Mouse (Mus musculus) gonadal fat pad, adult 2 months (tissue): ENCODE measurements at regions not wholly inside any gene's neighbourhood (a gene's known extent, or its start where the extent isn't known, plus 50 kb on each side); places are given as distances from the start of the nearest gene placed in this dataset.

ENCODE experiments used
- DNase-seq: peaks from one replicate; pipeline ENCODE4 v3.0.0-alpha.2; 2012; ENCODE audit warnings: low read depth

DNA sequence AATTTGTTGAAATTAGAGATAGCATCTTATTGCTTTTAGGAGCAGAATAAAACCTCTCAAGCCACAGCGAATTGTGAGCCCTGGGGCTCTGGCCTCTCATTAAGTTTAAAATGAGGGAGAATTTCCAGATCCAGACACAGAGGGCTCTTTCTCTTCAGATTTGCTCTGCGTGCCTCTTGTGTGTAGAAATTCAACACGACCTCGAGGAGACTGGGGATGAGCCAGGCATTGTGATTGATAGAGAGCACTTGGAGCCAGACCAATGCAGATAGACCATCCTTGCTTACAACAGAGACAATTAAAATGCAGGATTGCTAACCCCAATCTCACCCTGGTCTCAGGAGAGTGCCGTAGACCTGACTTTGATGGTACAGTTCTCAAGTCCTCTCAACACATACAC is 121.9 kb upstream of the Gas1 start:
- DNase-seq, result no peak

DNA sequence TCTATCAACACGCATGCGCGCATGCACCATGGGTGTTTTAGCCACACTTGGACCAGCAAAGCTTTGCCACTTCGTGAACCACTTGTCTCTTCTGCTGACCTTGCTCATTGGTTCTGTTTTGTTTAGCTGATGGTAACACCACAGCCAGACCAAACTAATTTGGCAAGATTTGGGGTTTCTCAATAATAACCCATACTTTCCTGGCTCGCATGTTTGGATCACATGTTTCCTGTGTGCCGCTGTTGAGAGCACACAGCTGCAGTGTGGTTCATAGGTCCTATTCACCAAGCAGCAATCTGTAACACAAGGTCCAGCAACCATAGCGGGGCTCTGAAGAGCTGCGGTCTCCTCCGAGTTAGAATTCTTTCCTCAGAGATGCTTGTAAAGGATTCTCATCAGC is 126.4 kb upstream of the Gas1 start:
- DNase-seq, result no peak

DNA sequence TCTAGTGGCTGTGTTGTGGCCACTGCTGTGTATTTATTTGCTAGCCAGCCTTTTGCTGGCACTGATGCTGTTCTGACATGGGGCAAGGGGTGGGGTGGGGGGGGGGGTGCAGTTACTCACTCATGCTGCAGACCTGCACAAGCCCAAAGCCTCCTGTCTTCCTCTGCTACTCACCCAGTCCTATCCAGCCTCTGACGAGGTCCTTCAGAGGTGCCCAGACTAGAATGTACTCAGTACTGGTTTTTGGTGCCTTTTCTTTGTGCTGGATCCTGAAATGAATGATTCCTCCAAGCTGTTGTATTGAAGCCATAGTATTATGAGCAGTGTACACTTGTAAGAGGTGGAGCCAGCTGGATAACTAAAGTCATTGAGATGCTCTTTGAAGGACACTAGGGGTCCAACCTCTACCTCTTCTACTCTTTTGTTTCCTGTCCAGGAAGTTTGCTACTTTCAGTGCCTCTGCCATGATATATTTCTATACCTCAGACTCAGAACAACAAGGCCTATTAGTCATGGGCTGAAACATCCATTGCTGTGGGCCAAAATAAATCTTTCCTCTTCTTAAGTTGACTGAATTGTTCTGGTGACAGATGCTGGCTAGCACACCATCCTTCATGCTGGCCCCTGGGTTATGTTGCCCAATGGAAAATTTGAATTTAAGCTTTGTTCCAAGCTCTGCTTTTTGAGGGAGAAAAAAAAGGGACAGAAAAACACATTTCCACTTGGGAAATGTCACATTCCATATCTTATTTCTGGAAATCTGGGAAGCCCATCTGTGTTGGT is 128.1 kb upstream of the Gas1 start:
- DNase-seq, result no peak

DNA sequence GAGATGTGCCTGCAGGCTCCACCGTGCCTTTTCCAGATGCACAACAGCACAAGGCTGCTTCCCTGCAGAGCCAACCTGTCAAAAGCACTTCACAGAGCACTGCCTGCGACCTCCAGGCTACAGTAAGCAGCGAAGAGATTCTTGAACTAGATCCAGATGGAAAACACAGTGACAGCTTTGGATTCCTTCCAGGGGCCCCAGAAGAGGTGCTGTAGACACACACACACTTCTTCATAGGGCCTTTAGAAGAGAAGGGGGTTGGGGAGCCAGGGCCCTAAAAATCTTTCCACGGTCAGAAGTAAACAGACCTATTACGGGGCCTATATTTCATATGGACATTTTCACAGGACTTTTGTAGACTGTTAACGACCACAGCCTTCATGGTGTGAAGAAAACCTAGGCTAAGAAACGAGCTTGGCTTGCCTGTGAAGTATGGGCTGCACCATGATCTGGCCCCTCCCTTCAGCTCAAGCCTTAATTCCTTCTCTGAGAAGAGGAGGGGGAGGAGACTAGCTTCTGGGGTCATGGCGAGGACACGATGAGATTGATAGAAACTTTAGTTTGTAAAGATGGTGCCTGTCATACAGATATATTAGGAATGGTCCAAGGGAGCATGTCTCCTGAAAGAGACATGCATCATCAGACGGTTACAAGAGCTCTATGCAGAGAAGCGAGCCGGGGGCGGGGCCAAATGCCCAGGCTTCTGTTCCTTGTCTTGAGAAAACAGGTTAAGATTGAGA is 131.1 kb upstream of the Gas1 start:
- no peak for DNase-seq

GRCm38 (mm10) chr13:60309482-60309881 is 132.3 kb upstream of the Gas1 start:
- no peak for DNase-seq

DNA sequence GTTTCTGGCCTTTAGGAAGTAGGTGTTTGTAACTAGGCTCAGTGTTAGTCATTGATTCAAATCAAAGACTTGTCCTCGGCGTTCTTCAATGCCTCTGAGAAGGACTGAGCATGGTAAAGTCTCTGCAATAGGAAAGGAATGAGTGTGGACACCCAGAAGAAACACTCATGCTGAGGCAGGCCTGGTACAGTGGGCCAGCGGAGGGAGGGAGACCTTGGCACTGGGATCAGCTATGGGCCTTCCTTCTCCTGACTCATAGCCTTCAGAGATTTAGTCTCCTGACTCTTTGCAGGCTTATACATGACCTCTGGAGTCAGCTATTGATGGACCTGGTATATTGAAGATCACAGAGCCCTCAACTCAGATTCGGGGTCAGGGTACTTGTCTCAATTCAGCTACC is 132.8 kb upstream of the Gas1 start:
- DNase-seq, result no peak

DNA sequence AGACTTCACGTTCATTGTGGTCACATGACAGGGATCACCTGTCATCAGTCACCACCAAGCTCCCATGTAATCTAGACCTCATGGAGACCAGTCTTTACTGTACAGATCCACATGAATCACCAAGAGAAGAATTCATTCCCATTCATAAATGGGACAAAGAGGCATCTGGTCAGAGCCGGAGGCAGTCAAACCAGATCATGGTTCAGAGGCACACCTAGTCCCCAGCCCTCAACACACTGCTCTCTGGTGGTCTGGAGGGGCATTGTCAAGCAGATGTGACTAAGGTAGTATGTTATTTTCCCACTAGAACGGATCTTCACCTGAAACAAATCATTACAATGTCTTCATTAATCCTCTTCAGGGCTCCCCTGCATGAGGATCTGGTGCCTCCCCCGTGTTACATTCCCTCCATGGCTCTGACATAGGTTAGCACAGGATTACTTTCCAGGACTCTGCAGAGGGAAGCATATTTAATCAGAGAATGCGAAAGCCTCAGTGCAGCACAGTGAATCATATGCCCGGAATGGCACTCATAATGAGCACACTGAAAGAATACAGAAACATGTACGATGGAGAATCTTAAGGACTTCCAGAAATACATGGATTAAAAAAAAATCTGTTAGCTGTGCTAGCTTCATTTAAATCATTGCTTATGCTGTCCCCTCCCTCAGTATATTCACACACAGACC is 135.4 kb upstream of the Gas1 start:
- no peak for DNase-seq

DNA sequence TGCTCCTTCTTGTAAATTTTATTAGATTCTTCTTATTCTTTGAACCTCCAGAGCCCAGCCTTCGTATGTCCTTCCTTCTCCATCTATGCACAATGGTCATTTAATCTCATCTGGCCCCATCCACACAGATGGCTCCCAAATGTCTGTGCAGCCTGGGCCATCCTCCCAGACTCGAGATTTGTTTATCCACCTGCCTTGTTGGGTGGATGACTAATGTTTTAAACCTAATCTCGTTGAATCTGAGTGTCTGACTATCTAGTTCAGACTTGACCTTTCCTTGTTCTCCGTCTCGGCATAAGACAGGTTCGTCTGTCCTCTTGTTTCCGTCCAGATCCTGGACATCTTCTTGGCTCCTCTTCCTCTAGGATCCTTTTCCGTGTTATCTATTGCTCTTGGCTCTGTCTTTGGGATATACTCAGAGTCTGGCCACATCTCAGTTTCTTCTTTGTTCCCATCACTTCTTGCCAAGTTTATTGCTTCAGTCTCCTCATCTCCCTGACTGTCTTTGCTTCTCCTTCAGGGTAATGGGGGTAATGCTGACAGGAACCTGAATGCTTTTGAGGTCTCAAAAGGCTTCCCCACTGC is 141.4 kb upstream of the Gas1 start:
- no peak for DNase-seq

DNA sequence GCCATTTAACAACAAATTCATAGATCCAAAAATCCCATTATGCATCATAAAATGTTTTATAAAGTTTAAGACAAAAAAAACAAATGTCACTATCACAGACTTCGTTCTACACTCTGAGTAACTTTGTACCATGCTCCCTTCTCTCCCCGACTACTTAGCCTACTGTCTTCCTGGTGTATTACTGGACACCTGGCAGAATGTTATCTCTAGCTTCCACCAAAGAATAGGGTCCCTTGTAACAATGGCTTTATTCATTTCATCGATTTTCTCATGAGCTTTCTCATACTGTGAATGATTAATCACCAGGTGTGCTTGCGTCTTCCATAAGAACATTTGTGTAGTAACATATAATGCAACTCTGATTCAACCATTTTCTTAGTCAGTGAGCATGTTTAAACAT is 142.1 kb upstream of the Gas1 start:
- no peak for DNase-seq

GRCm38 (mm10) chr13:60319861-60320602 is 142.9 kb upstream of the Gas1 start:
- no peak for DNase-seq

GRCm38 (mm10) chr13:60322579-60322978 is 145.4 kb upstream of the Gas1 start:
- DNase-seq, result no peak

DNA sequence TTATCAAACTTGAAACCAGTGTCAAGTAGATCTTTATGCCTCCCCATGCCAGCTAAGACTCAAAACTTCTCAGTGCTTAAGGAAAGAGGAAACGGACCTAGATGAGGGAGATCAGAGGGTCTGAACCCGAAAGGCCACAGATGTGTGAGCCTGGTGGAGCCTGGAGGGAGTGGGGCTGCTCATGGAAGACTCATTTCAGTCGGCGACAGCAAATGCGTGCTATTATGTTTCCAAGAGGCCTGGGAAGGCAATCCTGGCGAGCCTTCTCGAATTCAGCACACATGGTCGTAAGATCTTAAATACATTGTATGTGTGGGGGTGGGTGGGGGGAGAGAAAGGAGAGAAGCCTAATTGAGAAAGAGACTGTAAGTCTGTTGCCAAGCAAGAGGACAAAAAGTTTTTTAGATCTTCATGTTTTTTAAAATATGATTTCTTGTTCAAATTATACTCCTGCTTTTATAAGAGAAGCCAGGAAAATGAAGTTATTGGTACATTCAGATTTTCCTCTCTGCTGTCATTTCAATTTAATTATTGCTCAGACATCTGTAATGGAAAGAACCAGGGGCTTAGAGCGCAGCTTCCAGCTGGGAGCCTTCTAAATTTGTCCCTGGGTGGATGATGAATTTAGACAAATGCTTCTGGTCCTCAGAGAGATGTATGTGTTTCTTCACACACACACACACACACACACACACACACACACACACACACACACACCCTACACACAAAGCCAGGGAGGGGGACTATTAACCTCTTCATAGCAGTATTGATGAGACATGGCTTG is 153.5 kb upstream of the Gas1 start:
- no peak for DNase-seq

- no peak for DNase-seq
Measured at GRCm38 (mm10) chr13:60336196-60336595, 159.0 kb upstream of the Gas1 start.

DNA sequence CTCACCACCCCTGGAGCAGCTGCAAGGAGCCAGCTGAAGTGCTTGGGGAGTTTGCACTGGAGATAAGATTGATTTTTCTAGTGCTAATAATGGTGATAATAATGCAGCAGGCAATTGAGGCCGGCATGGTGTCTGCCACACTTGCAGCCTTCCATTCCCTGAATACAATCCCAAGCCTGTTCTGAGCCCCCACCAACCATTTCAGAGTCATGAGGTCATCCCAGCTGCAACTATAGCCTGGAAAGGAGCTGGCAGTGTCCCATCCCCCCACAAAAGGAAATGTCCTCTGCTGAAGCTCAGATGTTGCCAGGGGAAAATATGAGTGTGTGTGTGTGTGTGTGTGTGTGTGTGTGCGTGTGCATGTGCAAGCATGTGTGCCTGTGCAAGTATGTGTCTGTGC is 160.2 kb upstream of the Gas1 start:
- DNase-seq, result no peak

DNA sequence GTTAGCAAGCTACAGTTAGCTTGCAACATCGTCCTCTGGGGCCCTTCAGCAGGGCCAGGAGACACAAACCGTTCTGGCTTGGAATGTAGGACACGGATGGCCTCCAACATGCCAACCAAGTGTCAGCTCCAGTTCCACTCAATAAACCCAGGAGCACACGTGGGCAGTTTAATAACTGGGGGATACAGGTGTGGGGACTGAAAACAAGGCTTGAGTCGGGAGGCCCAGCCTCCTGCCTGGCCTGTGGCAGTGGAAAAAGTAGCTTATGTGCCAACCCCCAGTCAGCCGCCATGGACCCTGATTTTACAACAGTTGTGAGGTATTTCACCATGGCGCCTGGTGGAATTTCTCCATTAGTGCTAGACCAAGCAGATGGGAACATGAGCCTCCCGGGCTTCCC is 160.9 kb upstream of the Gas1 start:
- no peak for DNase-seq

DNA sequence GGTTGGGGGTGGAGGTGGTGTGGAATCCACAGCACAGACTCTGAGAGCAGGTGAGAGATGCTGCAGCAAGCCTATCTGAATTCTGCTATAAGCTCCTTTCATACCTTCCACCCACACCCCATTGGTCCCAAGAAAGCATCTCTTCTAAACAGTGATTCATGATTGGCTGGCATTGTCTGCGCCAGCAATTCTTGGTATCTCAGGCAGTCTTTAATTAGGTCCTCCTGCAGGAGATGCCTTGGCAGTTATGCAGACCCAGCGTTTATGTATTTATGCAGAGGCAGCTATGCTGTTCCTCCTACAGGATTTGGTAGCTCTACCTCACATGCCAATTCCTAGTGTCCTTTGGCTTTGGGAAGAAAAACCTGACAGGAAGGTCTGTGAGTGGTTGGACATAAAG is 162.9 kb upstream of the Gas1 start:
- DNase-seq, result no peak

DNA sequence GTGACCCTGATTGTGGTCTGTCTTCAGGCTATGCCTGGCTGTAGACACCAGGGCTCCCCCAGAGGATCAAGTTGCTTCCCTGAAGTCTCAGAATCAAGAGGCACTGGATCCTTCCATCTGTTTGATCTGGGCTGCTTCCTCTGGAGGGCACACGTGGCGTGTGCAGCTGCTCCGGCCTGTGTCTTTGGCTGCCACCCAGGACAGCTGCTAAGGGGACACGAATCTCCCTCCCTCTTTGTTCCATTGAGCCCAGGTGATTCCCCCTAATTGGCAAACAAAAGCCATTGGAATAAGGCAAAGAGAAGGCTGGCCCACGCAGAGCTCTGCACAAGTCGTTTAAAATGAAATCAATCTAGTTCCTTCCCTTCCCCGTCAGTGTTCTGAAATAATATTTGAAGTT is 170.7 kb upstream of the Gas1 start:
- DNase-seq, result no peak

- DNase-seq, result no peak
Measured at GRCm38 (mm10) chr13:60348438-60348837, 171.3 kb upstream of the Gas1 start.

- DNase-seq, result no peak
Measured at GRCm38 (mm10) chr13:60355707-60356490, 178.7 kb upstream of the Gas1 start.

DNA sequence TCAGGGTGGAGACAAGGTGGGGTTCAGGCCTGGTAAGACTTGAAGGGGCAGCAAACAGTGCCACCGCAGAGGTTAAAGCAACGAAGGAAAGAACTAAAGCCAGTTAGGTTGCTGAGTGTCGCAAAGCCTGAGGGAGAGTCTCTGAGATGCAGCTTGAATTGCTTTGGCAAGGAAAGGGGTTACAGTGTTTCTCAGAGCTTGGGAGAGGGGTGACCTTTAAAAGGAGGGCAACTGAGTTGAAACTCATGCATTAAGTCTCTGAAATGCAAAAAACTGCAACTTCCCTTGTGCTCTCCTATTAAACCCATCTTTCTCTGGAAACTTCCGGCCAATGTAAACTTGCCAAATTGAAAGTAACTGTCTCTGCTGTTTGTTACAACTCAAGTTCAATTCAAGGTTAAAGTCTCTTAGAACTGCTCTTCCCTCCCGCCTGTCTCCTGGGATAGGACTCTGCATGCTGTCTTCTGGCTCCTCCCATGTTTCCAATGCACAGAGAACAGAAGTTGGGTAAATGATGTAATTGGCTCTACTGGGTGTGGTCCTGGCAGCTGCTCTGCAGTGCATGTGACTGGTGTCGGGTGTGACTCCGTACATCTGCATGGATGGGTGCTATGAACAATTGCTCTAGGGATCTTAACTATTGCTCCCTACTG is 181.4 kb upstream of the Gas1 start:
- DNase-seq, result no peak
